Mouse (Mus musculus) cerebellum, adult 18-20 months (tissue): ENCODE measurements at regions not wholly inside any gene's neighbourhood (a gene's known extent, or its start where the extent isn't known, plus 50 kb on each side); places are given as distances from the start of the nearest gene placed in this dataset.

Experiments used
- DNase-seq, 2 experiments: peaks; one replicate each; pipeline ENCODE4 v3.0.0; 2021

GRCm38 (mm10) chr5:60516416-60516815, 1292.2 kb upstream of the G6pd2 start:
- peak in 1 of 2 experiments; percentile 3 for DNase-seq
